Mouse (Mus musculus) hindbrain, embryonic 15.5 days (tissue): ENCODE measurements at regions not wholly inside any gene's neighbourhood (a gene's known extent, or its start where the extent isn't known, plus 50 kb on each side); places are given as distances from the start of the nearest gene placed in this dataset.

Experiments used
- ATAC-seq: fragments of 200-750 bp; cut with Nextera tagmentation; 2 replicates; pipeline ENCODE4 v1.8.0; 2017; ENCODE audit warnings: low read depth, moderate number of reproducible peaks, moderate TSS enrichment; ENCODE audit not compliant: low FRiP score
- H3K27ac ChIP-seq: fragments of 300-500 bp; sonication (generic); replicated peaks from 2 replicates; pipeline ENCODE4 v1.5.1; 2015; ENCODE audit warnings: mild to moderate bottlenecking, inconsistent platforms
- H3K27me3 ChIP-seq: fragments of 300-500 bp; sonication (generic); 2 replicates; pipeline ENCODE4 v1.6.1; 2015; ENCODE audit warnings: control low read depth, inconsistent platforms
- H3K36me3 ChIP-seq: fragments of 300-500 bp; sonication (generic); 2 replicates; pipeline ENCODE4 v1.6.1; 2015; ENCODE audit warnings: control low read depth, inconsistent platforms
- H3K4me1 ChIP-seq: fragments of 300-500 bp; sonication (generic); replicated peaks from 2 replicates; pipeline ENCODE4 v1.6.1; 2015; ENCODE audit warnings: control low read depth, inconsistent platforms
- H3K4me2 ChIP-seq: fragments of 300-500 bp; sonication (generic); 2 replicates; pipeline ENCODE4 v1.6.1; 2015; ENCODE audit warnings: moderate library complexity, mild to moderate bottlenecking, inconsistent platforms
- H3K4me3 ChIP-seq: fragments of 300-500 bp; sonication (generic); 2 replicates; pipeline ENCODE4 v1.5.1; 2015; ENCODE audit warnings: mild to moderate bottlenecking, inconsistent platforms
- H3K9ac ChIP-seq: fragments of 300-500 bp; sonication (generic); 2 replicates; pipeline ENCODE4 v1.6.1; 2015; ENCODE audit warnings: inconsistent platforms
- H3K9me3 ChIP-seq: fragments of 300-500 bp; sonication (generic); 2 replicates; pipeline ENCODE4 v1.6.1; 2016; ENCODE audit warnings: control low read depth, inconsistent platforms
- WGBS: fragments of 180-500 bp; shearing (Covaris S2); methylation state at CpG from one replicate; pipeline ENCODE4 v1.1.7; 2015; 5-methylcytosine and 5-hydroxymethylcytosine counted together

- Histone ChIP-seq H3K36me3 (no peaks in the 10 kb centered on the region), H3K27ac (no peak overlapping the region), H3K27me3 (no peaks in the 10 kb centered on the region), H3K4me2 (no peak overlapping the region), H3K9me3 (no peaks in the 10 kb centered on the region), H3K9ac (no peak overlapping the region), H3K4me1 (no peaks in the 10 kb centered on the region), H3K4me3 (no peak overlapping the region)
- 61% methylated on average over 5 of the region's 5 CpGs for WGBS
- no peak for ATAC-seq
These were observed 50.5 kb upstream of the Adarb2 start for GRCm38 (mm10) chr13:8152168-8152567.
